Mouse (Mus musculus) spleen, adult 2 months (tissue): ENCODE data around the gene Cracr2b.

Experiments used
- CTCF ChIP-seq: fragments of 200-500 bp; IDR thresholded peaks from 2 replicates; pipeline ENCODE4 v1.5.1; 2011; ENCODE audit warnings: mild to moderate bottlenecking, inconsistent platforms; ENCODE audit not compliant: insufficient read depth, insufficient read length, insufficient replicate concordance; ENCODE audit errors: extremely low read depth
- POLR2A ChIP-seq: fragments of 200-500 bp; IDR thresholded peaks from 2 replicates; pipeline ENCODE4 v1.6.1; 2011; ENCODE audit warnings: low read depth, low read length, inconsistent platforms

DNA sequence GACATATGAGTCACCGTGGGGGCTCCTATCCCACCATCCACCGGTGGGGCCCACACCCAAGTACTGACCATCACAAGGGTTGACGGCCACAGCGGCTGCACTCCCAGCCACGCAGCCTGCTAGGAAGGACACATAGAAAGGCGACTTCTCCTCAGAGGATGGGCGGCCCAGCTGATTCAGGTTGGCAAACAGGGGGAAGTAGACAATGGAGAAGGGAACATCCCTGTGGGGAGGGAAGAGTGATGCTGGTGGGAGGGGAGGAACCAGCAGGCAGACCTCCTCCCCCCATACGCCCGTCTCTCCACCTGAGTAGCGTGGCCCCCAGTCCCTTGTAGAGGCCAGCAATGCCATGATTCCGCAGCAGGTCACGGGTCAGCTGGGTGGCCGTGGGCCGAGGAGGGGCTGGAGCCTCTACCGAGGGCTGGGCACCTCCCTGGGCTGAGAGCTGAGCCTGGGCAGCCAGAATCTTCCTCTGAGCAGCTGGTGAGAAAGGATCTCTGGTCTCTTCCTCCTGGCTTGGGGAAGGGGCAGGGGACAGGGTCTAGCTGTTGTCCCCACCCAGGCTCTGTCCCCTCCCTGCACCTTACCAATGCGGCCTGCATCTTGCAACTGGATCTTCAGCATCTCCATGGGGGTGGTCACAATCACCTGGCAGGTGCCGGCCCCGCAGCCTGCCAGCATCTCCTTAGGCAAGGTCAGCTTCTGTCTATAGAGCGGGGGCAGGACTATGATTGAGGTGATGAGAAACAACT is 29.3 kb upstream of the Cracr2b start:
- no peak for TF ChIP-seq POLR2A
- no peak for TF ChIP-seq CTCF
